Mouse (Mus musculus) CH12.LX (cell line): ENCODE measurements around the gene Dnajc16. TPM values are rescaled to one million over a fixed set of nuclear protein-coding genes. Genes with fewer than 3 reads are reported as not detected.

Experiments
- DNase-seq: peaks from one replicate; pipeline ENCODE4 v3.0.0-alpha.2; 2013; ENCODE audit errors: extremely low read depth
- H3K27ac ChIP-seq: 2 replicates; pipeline ENCODE4 v1.5.1; 2012; ENCODE audit warnings: low read depth, mild to moderate bottlenecking, control low read depth, moderate library complexity; ENCODE audit not compliant: insufficient read depth
- H3K27me3 ChIP-seq: replicated peaks from 2 replicates; pipeline ENCODE3; 2012; ENCODE audit warnings: inconsistent platforms
- H3K36me3 ChIP-seq, 2 experiments: replicated peaks in 1 of 2; 2 replicates each; pipeline versions ENCODE3 to v1.6.1; 2012; ENCODE audit warnings: inconsistent platforms in 1 of 2, low read length in 1 of 2, mild to moderate bottlenecking in 1 of 2, mixed read lengths in 1 of 2, moderate library complexity in 1 of 2; ENCODE audit not compliant: control insufficient read depth in 1 of 2, insufficient read depth in 1 of 2
- H3K4me1 ChIP-seq, 2 experiments: 2 replicates each; pipeline ENCODE4 v1.6.1; 2012; ENCODE audit warnings: inconsistent platforms in 1 of 2, moderate library complexity in 1 of 2; ENCODE audit not compliant: insufficient read depth in 2 of 2, control insufficient read depth in 1 of 2
- H3K4me2 ChIP-seq: 2 replicates; pipeline ENCODE4 v1.6.1; 2012; ENCODE audit warnings: low read depth, mild to moderate bottlenecking, control low read depth; ENCODE audit not compliant: poor library complexity, insufficient read depth, severe bottlenecking
- H3K4me3 ChIP-seq, 3 experiments: fragments of 150-350 bp in 1 of 3; sonication (generic) in 1 of 3; replicated peaks in 1 of 3; 2 replicates each; pipeline versions ENCODE3 to v1.5.1; 2011 to 2012; ENCODE audit warnings: low read depth in 2 of 3, low read length in 2 of 3, mild to moderate bottlenecking in 2 of 3, moderate library complexity in 2 of 3, control low read depth in 1 of 3, improper control_type of control experiment in 1 of 3, inconsistent platforms in 1 of 3, mixed read lengths in 1 of 3; ENCODE audit not compliant: poor library complexity in 1 of 3
- H3K79me2 ChIP-seq: replicated peaks from 2 replicates; pipeline ENCODE4 v1.6.1; 2012; ENCODE audit warnings: mild to moderate bottlenecking, moderate library complexity; ENCODE audit not compliant: control insufficient read depth, poor library complexity, insufficient read depth, severe bottlenecking; ENCODE audit errors: extremely low read depth
- H3K9ac ChIP-seq: 2 replicates; pipeline ENCODE4 v1.6.1; 2012; ENCODE audit warnings: low read depth, mild to moderate bottlenecking, control low read depth, moderate library complexity; ENCODE audit not compliant: insufficient read depth
- H3K9me3 ChIP-seq: replicated peaks from 2 replicates; pipeline ENCODE3; 2012; ENCODE audit warnings: low read length, inconsistent platforms, mixed read lengths
- E2F4 ChIP-seq: IDR thresholded peaks from 2 replicates; pipeline ENCODE4 v1.6.1; 2011; ENCODE audit warnings: low read depth, low read length, improper control_type of control experiment; ENCODE audit not compliant: insufficient replicate concordance
- IRF4 ChIP-seq: IDR thresholded peaks from 2 replicates; pipeline ENCODE4 v1.6.1; 2014; ENCODE audit warnings: low read depth, mild to moderate bottlenecking, inconsistent platforms, low read length, improper control_type of control experiment
- JUN ChIP-seq: IDR thresholded peaks from 2 replicates; pipeline ENCODE4 v1.6.1; 2011; ENCODE audit warnings: low read depth, mild to moderate bottlenecking, low read length, improper control_type of control experiment, moderate library complexity; ENCODE audit not compliant: insufficient read depth
- JUND ChIP-seq: conservative IDR thresholded peaks from 2 replicates; pipeline ENCODE4 v1.6.1; 2011; ENCODE audit warnings: low read depth, low read length, improper control_type of control experiment
- MEF2A ChIP-seq: IDR thresholded peaks from 2 replicates; pipeline ENCODE4 v1.6.1; 2014; ENCODE audit warnings: low read depth, mild to moderate bottlenecking, inconsistent platforms, low read length, improper control_type of control experiment, borderline replicate concordance
- MXI1 ChIP-seq: IDR thresholded peaks from 2 replicates; pipeline ENCODE4 v1.6.1; 2011; ENCODE audit warnings: mild to moderate bottlenecking, low read depth, low read length, improper control_type of control experiment
- PAX5 ChIP-seq: IDR thresholded peaks from 2 replicates; pipeline ENCODE4 v1.6.1; 2012; ENCODE audit warnings: low read length, inconsistent platforms, mixed read lengths
- POLR2AphosphoS2 ChIP-seq: IDR thresholded peaks from 2 replicates; pipeline ENCODE4 v1.6.1; 2011; ENCODE audit warnings: low read depth, low read length, improper control_type of control experiment
- RAD21 ChIP-seq: IDR thresholded peaks from 2 replicates; pipeline ENCODE4 v1.6.1; 2011; ENCODE audit warnings: low read depth, mild to moderate bottlenecking, low read length, improper control_type of control experiment, moderate library complexity
- RCOR1 ChIP-seq: conservative IDR thresholded peaks from 2 replicates; pipeline ENCODE4 v1.6.1; 2012; ENCODE audit warnings: low read depth, mild to moderate bottlenecking, inconsistent platforms, low read length, improper control_type of control experiment
- SMC3 ChIP-seq: IDR thresholded peaks from 2 replicates; pipeline ENCODE4 v1.6.1; 2011; ENCODE audit warnings: low read depth, low read length, improper control_type of control experiment
- TCF12 ChIP-seq: IDR thresholded peaks from 2 replicates; pipeline ENCODE4 v1.6.1; 2014; ENCODE audit warnings: low read depth, mild to moderate bottlenecking, inconsistent platforms, low read length, improper control_type of control experiment
- USF2 ChIP-seq: conservative IDR thresholded peaks from 2 replicates; pipeline ENCODE4 v1.6.1; 2011; ENCODE audit warnings: low read depth, low read length, improper control_type of control experiment
- ZC3H11A ChIP-seq: IDR thresholded peaks from 2 replicates; pipeline ENCODE4 v1.6.1; 2012; ENCODE audit warnings: low read depth, mild to moderate bottlenecking, inconsistent platforms, low read length, improper control_type of control experiment
- ZMIZ1 ChIP-seq: IDR thresholded peaks from 2 replicates; pipeline ENCODE4 v1.6.1; 2012; ENCODE audit warnings: low read depth, mild to moderate bottlenecking, inconsistent platforms, low read length, improper control_type of control experiment
- ZNF384 ChIP-seq: IDR thresholded peaks from 2 replicates; pipeline ENCODE4 v1.6.1; 2012; ENCODE audit warnings: low read depth, low read length, improper control_type of control experiment, inconsistent platforms
- dilution Hi-C: fragments of 300-500 bp; cut with MboI; formaldehyde crosslinking; loops from 2 replicates; pipeline ENCODE4 v1.14.3; 2020; ENCODE audit warnings: low sequenced_read_pairs; ENCODE audit not compliant: extremely low pct_unique_long_range_greater_than_20kb, extremely low pct_ligation_motif_present
- in situ Hi-C: fragments of 300-500 bp; cut with MboI; formaldehyde crosslinking; loops from 3 replicates; pipeline ENCODE4 v1.14.3; 2019; ENCODE audit warnings: low sequenced_read_pairs, low pct_ligation_motif_present, low pct_unique_long_range_greater_than_20kb, mixed read lengths
- polyA plus RNA-seq: library from polyadenylated mRNA; unstranded; fragments of >175 nt; gene quantifications from 2 replicates; pipeline ENCODE4 v1.2.1, GENCODE M21; 2012; ENCODE audit warnings: low read depth; ENCODE audit not compliant: insufficient read length
- total RNA-seq, 2 experiments: library from RNA; depleted of rRNA; stranded (reverse); fragments of 300-350 nt in 1 of 2; fragments of >200 nt in 1 of 2; gene quantifications; 2 replicates each; pipeline ENCODE4 v1.2.3; 2012 to 2014

Dnajc16 gene
- total and polyA plus RNA-seq, 3 experiments, result 3.1 to 7.4 (median 5.9) TPM

DNA sequence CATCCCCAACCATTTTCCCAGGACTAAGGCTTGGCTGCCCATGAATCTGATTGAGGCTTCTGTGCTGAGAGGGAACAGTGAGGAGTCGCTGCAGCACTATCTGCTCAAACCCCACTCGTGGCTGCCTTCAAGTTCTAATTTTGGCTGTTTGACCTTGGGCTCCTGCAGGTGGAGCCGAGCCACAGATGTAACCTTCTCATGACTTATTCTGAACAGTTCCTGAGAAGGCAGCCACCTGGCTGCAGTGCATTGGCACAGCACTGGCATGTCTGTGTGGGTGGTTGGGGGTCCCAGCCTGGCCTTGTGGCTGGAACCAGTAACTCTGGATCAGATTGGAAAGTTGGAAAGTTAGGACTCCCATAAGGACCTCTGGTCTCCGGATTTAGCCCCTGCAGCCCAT lies 37.4 kb upstream of the Dnajc16 start:
- no peaks in the 10 kb centered on the region for H3K9me3 ChIP-seq
- no peak overlapping the region for H3K27ac ChIP-seq
- H3K9ac ChIP-seq, result no peak overlapping the region
- H3K4me1 ChIP-seq, result peaks cover 0 to 8% of the 10 kb centered on the region in 2 experiments; a peak in 2 of 4 replicates
- no peaks in the 10 kb centered on the region for H3K36me3 ChIP-seq
- TF ChIP-seq TCF12, result 0 out of 2 replicates have a peak, but pooled peaks have one; percentile 19
- TF ChIP-seq MEF2A, result no peak
- dilution Hi-C loops (no loop called here), in situ Hi-C loops (no loop called here)
- H3K4me2 ChIP-seq, result no peak overlapping the region
- H3K79me2 ChIP-seq, result no peaks in the 10 kb centered on the region
- no peak overlapping the region for H3K4me3 ChIP-seq
- no peak for DNase-seq
- H3K27me3 ChIP-seq, result no peaks in the 10 kb centered on the region

DNA sequence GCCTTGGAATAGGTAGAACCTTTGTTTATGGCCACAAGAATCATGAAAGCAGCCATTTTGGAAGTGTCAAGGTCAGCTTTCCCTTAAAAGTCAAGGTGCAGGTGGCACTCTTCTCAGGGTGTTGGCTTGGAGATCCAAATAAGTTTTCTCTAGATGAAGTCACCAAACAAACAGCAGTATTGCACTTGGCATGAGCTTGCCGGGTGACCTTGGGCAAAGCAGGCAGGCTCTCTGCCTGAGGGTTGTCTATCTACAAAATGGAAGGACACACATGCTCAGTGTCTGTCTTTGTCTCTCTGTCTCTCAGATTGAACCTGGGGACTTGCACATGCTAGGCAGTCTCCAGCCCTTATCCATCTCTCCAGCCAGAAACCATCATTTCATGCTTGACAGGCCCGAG lies 36.7 kb upstream of the Dnajc16 start:
- Histone ChIP-seq H3K27me3 (no peaks in the 10 kb centered on the region), H3K4me3 (no peak overlapping the region), H3K9me3 (no peaks in the 10 kb centered on the region), H3K4me2 (no peak overlapping the region), H3K27ac (no peak overlapping the region), H3K9ac (no peak overlapping the region), H3K4me1 (peaks cover 0 to 10% of the 10 kb centered on the region in 2 experiments; a peak in 2 of 4 replicates), H3K79me2 (no peaks in the 10 kb centered on the region), H3K36me3 (no peaks in the 10 kb centered on the region)
- no peak for DNase-seq
- dilution Hi-C loops (no loop called here), in situ Hi-C loops (no loop called here)
- TF ChIP-seq JUN, result no peak
- no peak for TF ChIP-seq E2F4
- no peak for TF ChIP-seq RCOR1
- no peak for TF ChIP-seq PAX5
- no peak for TF ChIP-seq ZMIZ1

DNA sequence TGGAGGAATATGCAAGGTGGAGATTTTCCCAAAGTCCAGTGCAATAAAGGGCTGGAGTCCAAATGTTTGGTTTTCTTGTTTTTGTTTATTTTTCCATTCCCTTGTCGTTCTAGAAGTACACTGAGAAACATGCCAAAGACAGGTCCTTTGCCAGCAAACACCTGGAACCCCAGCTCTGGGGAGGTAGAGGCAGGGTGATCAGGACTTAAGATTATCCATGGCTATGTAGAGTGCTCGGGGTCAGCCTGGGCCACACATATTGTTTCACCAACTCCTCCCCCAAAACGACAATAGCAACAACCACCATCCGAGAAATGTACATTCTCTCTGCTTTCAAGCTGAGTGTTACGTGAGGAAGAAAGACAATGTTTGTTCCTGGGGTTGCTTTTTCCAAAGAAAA lies 35.3 kb upstream of the Dnajc16 start, which contains the start of gene Cela2a:
Gene Cela2a (minus strand): TSS at position 101 of the 400 bp plus-strand sequence.
- no peak within 1 kb of the TSS for H3K27ac ChIP-seq
- H3K4me1 ChIP-seq, result peaks cover 0 to 10% of the 10 kb centered on the region in 2 experiments; a peak in 2 of 4 replicates
- in situ Hi-C loops, result no loop called here
- no peak within 1 kb of the TSS for H3K4me3 ChIP-seq
- H3K9me3 ChIP-seq, result no peaks in the 10 kb centered on the region
- DNase-seq, result no peak
- H3K36me3 ChIP-seq, result no peaks in the 10 kb centered on the region
- H3K27me3 ChIP-seq, result no peaks in the 10 kb centered on the region
- H3K4me2 ChIP-seq, result no peak within 1 kb of the TSS
- TF ChIP-seq IRF4 (no peak), USF2 (no peak), RAD21 (no peak), POLR2AphosphoS2 (no peak), MXI1 (no peak), JUND (no peak), MEF2A (no peak), ZNF384 (no peak), SMC3 (no peak), ZC3H11A (no peak)
- dilution Hi-C loops, result no loop called here
- H3K9ac ChIP-seq, result no peak within 1 kb of the TSS
- H3K79me2 ChIP-seq, result no peaks in the 10 kb centered on the region
